Mouse (Mus musculus): ENCODE data around the gene Samd11. TPM values are rescaled to one million over a fixed set of nuclear protein-coding genes. Genes with fewer than 3 reads are reported as not detected.

The Samd11 gene
- 1.1 and 1.7 TPM in 2 replicates for polyA plus RNA-seq (2015; fragmentation: Nextera tagmentation; extraction: Ambion mirVana)

DNA sequence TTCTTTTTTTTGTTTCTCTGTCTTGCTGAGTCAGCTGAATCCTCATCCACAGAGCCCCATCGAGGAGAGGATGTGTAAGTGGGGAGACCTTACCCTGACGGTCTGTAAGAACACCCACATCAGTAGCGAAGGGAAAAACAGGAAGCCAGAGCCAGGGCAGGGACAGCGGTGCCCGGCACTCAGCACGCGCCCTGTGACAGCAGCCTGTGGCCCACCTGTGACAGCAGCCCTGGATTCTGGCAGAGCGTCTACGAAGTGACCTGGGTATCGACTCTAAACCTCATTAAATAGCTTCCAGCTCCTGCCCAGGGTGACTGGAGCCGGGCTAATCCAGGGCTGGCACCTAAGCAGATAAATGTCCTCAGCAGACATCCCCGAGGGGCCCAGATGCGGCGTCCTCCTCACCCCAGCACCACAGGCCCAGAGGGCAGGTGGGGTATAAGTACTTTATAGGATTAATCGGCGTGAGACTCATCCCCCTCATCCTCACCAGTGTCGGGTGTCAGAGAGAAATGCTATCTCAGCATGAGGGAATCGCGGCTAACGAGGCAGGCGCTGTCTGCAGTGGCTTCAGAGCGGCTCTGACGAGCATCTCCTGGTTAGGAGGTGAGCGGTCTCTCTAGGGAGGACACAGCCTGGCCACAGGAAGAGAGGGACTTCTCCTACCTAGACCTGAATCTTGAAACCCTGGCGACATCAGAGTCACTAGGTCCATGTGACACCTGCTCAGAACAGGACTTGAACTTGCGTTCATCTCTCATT, at the start of gene Samd11:
Gene Samd11 (minus strand): TSS at position 580 of the 762 bp plus-strand sequence.

DNA sequence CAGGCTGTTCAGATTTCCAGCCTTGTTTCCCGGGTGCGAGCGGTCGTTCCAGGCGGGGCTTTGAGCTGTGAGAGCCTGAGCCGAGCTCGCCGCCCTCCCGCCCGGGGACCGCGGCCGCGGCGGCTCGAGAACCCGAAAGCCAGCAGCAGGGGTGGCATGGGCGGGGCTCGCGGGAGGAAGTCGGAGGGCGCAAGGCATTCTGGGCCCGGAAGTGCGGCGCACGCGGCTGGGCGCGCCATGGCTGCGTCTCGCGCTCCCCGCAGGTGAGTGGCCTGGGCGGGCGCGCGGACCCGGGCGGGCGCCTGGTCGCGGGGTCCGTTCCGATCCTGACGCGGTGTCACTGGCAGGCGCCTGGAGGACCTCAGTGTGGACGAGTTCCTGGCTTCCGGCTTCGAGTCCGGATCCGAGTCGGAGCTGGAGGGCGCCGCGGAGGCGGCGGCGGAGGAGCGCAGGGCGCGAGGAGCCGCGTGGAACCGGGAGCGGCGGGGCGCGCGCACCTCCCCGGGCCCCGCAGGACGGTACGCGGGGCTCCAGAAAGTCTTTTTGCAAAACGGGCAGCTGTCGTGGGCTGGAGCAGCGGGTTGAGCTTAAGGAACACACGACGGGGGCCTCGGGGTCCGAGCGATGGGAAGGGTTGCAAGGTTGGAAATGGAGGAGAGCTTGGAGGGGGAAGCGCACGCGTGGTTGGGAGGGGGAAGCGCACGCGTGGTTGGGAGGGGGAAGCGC, 19.5 kb downstream of the Samd11 start, which contains the start of gene Noc2l:
Gene Noc2l (plus strand): TSS at position 203 of the 726 bp plus-strand sequence.

DNA sequence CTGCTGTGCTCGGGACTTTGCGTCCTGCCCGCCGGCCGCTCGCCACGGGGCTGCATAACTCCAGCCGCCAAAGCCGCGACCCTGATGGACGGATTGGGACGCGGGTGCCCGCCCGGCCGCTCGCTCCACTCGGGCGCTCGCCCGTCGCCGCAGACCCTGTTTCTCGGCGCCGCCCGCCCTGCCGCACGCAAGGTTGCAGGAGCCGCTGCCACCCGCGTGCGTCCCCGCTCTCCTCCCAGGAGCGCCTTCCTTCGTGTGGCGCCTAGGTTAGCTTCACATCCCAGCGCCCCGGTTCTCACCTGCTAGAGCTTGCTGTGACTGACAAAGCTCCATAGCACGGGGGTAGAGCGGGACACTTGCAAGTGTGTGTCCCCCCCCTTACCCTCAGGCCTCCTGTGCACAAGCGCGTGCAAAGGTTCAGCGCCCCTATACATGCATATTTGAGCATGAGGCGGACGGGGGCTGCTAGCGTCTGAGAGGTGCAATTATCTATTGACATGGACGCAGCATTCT, 20.7 kb downstream of the Samd11 start, which contains the start of gene Plekhn1:
Gene Plekhn1 (minus strand): TSS at position 157 of the 513 bp plus-strand sequence.

DNA sequence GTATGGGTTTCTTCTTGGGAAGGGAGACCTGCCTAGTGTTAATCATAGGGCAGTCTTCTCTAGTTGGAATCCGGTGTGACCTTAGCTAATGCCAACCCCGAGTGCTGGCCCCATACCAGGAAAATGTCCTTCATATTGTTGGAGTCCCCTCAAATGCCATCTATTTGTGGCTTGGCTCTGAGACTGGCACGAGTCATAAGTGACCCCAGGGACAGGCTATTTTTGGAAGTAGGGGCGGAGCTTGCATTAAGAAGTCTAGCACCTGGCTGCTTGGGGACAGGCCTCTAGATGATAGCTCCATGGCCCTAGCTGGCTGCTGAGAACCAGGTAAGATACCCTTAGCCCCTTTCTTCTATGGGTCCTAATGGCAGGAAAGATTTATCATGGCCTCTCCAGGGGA, 39.8 kb downstream of the Samd11 start, which contains the start of gene Perm1:
Gene Perm1 (plus strand): TSS at position 220 of the 400 bp plus-strand sequence.

DNA sequence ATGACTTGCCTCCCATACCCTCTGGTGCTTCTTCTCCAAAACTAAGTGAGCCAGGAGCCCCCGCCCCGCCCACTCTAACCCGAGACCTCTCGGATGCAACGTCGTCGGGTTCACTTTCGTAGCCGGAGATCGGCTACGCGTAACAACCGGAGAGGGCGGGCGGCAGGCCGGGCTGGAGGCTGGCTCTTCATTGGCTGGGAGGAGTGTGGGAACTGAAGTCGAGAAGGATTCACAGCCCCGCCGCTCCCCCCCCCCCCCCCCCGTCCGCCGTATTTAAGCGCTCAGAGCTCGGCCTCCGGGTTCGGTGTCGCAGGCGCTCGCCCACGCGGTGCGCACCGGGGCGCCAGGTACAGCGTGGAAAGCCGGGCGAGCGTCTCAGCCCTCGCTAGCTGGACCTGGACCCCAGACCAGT, 52.5 kb downstream of the Samd11 start, which contains the start of gene AW011738:
Gene AW011738 (plus strand): TSS at position 304 of the 412 bp plus-strand sequence.

DNA sequence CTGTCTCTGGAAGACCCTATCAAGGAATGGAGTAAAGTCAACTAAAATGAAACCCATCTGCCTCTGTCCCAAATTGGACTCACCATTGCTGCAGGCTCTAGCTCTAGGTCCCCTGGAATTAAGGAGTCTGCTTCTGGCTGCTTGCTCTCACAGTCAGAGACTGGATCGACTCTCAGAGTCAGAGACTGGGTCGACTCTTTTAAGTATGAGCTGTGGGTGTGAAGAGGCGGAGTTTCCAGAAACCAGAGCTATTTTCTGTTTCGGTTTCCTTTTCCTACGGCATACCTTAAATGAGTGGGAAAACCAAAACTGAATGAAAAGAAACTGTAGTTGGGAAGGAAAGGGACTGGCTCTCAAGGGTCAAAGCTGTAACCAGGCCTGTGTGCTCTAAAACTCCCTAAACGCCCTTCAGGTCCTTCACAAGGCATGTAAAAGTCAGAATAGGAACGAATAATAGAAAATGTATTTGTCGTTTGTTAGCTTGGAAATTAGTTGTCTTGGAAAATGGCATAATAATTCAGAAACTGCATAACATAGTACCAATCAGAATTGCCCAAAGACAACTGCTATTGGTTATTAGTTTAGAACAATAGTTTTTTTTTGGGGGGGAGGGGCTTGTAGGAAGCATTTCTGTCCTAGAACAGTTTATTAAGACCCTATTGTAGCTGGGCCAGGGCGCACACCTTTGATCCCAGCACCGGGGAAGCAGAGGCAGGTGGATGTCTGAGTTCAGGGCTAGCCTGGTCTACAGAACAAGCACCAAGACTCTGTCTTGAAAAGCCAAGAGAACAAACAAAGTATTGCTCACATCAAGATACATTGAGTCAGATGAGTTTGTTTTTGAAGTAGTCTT, 54.6 kb downstream of the Samd11 start, which contains the start of gene Isg15:
Gene Isg15 (minus strand): TSS at position 196 of the 853 bp plus-strand sequence.

DNA sequence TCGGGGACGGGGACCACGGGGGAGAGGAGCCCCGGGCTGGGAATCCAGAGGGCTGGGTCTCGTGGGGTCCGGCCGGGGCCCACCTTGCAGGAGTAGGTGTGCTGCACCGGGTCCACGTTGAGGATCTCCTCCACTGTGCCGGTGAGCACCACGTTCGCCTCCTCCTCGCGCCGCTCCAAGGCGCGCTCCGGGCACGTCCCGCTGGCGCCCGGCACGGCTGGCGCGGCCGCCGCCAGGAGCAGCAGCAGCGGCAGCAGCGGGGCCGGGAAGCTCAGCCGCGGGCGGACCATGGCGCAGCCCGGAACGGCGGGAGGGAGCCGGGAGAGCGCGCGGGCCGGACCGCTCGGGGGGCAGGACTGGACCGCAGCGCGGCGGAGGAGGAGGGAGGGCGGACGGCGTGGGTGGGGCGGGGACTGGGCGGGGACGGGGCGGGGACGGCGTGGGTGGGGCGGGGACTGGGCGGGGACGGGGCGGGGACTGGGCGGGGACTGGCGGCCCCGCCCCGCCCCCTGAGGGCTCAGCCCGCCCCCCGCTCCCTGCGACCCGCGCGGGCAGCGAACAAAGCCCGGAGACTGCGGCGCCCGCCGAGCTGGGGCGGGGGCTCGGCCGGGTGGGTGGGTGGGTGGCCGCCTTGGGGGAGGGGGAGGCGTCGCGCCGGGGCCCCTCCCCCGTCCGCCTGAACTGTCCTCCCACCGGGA, 58.2 kb downstream of the Samd11 start, which contains the start of gene Agrn:
Gene Agrn (minus strand): TSS at position 358 of the 698 bp plus-strand sequence.

Small RNAs within 50 kb of the gene (microRNA-seq; reads per million reads assigned to microRNA genes)
- gene Mir7658 = not detected

Other genes starting within 250 kb of the Samd11 start
- 0.34 TPM in 1 of 2 replicates, not detected in the other for gene Tnfrsf4, start 241.8 kb downstream of the Samd11 start, polyA plus RNA-seq (2015; fragmentation: Nextera tagmentation; extraction: Ambion mirVana)
- gene Tnfrsf18, start 229.5 kb downstream of the Samd11 start, polyA plus RNA-seq (2015; fragmentation: Nextera tagmentation; extraction: Ambion mirVana) = 1.3 TPM in 2 replicates
- not detected in 2 replicates for gene Ttll10, start 196.2 kb downstream of the Samd11 start, polyA plus RNA-seq (2015; fragmentation: Nextera tagmentation; extraction: Ambion mirVana)
- 13.9 and 15.8 TPM in 2 replicates for gene 9430015G10Rik, start 145.7 kb downstream of the Samd11 start, polyA plus RNA-seq (2015; fragmentation: Nextera tagmentation; extraction: Ambion mirVana)
- 0.18 and 0.23 TPM in 2 replicates for gene Rnf223, start 125.1 kb downstream of the Samd11 start, polyA plus RNA-seq (2015; fragmentation: Nextera tagmentation; extraction: Ambion mirVana)
- 59.7 and 82.1 TPM in 2 replicates for gene Agrn, start 58.2 kb downstream of the Samd11 start, polyA plus RNA-seq (2015; fragmentation: Nextera tagmentation; extraction: Ambion mirVana)
- gene Isg15, start 54.8 kb downstream of the Samd11 start, polyA plus RNA-seq (2015; fragmentation: Nextera tagmentation; extraction: Ambion mirVana) = 6.4 and 6.8 TPM in 2 replicates
- gene AW011738, start 52.4 kb downstream of the Samd11 start, polyA plus RNA-seq (2015; fragmentation: Nextera tagmentation; extraction: Ambion mirVana) = 4.7 and 5.5 TPM in 2 replicates
- gene Perm1, start 39.8 kb downstream of the Samd11 start, polyA plus RNA-seq (2015; fragmentation: Nextera tagmentation; extraction: Ambion mirVana) = 1.1 and 1.5 TPM in 2 replicates
- 23.8 and 28.0 TPM in 2 replicates for gene Plekhn1, start 20.8 kb downstream of the Samd11 start, polyA plus RNA-seq (2015; fragmentation: Nextera tagmentation; extraction: Ambion mirVana)
- 41.7 and 43.1 TPM in 2 replicates for gene Noc2l, start 19.6 kb downstream of the Samd11 start, polyA plus RNA-seq (2015; fragmentation: Nextera tagmentation; extraction: Ambion mirVana)
- not detected in 2 replicates for gene Vmn2r-ps159, start 75.4 kb upstream of the Samd11 start, polyA plus RNA-seq (2015; fragmentation: Nextera tagmentation; extraction: Ambion mirVana)

All from neural tube, postnatal 0 days (tissue).